Mouse (Mus musculus) ovary, postnatal 10 days (tissue): ENCODE measurements around the gene Rdh16f1.

ENCODE experiments used
- DNase-seq: peaks from one replicate; pipeline ENCODE4 v3.0.0; 2022; ENCODE audit warnings: low spot score

Rdh16f1 gene

DNA sequence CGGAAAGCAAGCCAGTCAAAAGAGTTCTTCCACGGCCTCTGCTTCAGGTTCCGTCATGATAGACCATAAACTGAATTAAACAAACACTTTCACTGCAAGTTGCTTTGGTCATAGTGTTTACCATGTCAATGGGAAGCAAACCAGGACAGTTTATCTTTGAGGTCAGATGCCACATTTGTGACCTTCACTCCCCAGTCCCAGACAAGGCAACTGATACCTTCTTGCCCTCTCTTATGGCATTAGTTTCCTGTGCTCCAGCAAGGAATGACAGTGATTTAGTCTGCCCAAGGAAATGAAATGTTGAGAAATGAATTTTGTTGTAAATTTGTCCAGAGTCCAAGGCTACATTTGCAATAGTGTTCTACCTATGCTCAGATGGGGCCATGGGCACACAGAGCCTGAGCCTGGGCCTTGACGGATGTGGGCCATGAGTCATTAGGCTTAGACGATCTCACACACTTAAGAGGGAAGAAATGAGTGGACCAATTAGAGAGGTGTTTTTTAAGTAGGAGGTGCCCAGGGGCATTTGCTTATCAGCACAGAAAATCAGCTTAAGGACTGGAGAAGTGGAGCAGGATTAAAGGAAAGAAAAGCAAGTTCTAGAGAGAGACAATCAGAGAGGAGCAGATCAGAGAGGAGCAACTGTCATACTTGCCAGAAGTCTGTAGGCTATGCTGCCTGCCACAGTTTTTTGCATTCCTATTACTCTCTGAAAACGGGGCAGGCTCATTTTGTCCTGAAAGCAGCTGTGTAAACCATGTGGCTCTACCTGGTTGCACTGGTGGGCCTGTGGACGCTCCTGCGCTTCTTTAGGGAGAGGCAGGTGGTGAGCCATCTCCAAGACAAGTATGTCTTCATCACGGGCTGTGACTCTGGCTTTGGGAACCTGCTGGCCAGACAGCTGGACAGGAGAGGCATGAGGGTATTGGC lies at the start of gene Rdh16f1, which contains the start of gene Rdh1:
Rdh16f1 (plus strand) TSS at position 607 of the 930 bp plus-strand sequence.
Rdh1 (plus strand) TSS at position 541 of the 930 bp plus-strand sequence.
- DNase-seq, result no peak

DNA sequence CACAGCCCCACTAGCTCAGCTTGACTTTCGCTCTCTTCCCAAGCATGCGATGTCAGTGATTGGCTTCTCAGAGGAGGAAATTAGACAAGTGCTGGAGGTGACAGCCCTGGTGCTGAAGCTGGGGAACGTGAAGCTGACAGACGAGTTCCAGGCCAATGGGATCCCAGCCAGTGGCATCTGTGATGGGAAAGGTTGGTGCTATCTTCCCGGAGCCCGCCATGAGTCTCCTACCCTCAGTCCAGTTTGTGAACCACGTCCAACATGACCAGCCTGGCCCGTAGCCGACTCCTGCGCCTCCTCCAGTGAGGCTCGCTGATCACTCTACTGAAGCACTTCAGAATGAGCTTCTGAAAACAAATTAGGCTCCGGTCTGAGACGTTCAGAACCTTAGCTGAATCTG lies 49.3 kb upstream of the Rdh16f1 start:
- DNase-seq, result no peak

- no peak for DNase-seq
Measured at GRCm38 (mm10) chr10:127712736-127713135, 46.9 kb upstream of the Rdh16f1 start.

DNA sequence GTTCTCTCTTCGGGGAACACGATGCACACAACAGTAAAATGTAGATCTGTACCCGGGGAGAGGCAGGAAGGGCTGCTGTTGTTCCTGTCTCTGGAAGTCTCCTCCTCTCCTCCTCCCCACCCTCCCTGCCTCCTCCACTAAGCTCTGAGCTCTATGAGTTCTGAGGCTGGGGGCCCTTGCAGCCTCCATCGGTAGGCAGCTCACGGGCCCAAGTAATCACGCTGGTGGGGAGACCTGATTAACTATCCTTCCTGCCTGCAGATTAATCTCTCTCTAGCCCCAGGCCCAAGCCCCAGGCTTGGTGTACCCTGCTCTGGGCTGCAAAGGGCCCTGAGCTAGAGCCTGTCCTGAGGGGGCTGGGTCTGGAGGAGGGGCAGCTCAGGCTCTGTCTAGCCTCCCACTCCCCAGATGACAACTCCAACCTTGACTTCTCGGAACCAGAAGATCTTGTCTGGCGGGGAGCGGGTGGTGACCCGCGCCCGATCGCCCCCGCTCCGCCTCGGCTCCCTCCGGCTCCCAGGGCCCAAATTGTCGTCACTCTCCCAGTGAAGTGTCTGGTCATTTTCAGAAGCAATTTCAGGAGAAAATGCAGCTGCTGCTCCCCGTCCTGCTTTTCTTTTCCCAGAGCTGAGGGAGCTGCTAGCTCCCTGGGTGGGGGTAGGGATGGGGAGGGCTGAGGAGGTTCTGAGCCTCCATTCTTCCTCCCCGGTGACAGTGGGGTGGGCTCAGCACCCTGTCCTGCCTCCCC lies 37.7 kb upstream of the Rdh16f1 start:
- DNase-seq, result no peak

DNA sequence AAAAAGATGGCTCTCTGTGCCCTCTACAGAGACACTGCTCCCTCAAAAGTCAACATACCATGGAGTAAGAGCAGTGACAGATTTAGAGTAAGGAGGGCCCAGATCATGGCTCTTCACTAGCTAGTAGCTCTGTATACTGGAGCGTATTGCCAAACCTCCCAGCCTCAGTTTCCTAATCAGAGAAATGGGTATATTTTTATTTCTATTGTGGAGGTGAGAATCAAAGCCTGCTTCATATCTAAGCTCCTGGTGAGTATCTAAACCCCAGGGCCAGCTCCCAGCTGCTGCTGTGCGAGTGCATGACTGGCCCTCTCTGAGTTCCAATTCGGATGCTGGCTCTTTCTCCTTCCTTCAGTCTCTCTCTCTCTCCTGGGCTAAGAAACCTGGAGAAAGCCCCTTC lies 35.4 kb upstream of the Rdh16f1 start, which contains the start of gene Tac2:
Tac2 (plus strand) TSS at position 301 of the 400 bp plus-strand sequence.
- no peak for DNase-seq

- DNase-seq, result no peak
Measured at GRCm38 (mm10) chr10:127725136-127725535, 34.5 kb upstream of the Rdh16f1 start.

- no peak for DNase-seq
Measured at GRCm38 (mm10) chr10:127728437-127728836, 31.1 kb upstream of the Rdh16f1 start.

DNA sequence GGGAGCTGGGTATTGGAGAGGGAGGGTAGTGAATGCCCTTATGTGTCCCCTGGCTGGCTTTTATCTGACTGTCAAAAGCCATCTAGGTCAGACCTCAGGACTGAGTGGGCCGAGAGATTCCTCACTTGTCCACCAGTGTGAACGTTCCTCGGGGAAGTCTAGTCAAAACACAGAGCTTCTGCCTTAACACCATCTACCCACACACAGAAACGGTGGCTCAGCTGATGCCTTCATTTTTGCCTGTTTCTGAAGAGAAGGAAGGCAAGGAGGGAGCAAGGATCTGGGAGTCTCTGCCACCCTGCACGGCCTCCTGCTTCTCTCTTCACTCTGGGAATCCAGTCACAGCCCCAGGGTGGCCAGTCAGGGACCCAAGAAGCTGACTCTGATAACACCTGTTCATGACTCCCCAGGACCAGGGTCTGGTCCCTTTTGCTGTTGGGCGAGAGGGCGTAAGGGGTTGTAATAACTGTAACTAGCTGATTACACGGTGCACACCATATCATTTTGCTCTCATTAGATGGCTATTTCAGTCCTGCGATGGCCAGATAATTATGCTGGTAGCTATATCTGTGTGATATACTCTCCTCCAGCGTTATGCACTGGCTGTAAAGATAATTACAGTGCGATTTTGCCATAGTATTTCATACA lies 29.2 kb upstream of the Rdh16f1 start:
- DNase-seq, result no peak

DNA sequence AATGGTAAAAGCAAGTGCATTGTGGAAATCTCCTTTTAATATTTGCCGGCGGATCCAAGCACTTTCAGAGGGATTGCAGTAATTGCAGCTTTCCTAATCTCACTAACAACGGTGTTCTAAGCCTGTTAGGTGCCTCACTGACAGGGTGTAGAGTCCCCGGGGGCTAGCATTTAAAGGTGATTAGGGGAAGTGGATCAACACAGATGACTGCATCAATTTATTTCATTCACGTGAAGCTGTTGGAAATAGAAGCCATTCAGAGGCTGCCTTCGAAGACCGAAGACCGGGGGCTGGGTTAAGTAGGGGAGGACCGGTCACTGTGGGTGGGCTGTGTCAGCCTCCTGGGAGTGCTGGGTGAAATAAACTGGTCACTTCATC lies 28.7 kb upstream of the Rdh16f1 start:
- DNase-seq, result no peak

DNA sequence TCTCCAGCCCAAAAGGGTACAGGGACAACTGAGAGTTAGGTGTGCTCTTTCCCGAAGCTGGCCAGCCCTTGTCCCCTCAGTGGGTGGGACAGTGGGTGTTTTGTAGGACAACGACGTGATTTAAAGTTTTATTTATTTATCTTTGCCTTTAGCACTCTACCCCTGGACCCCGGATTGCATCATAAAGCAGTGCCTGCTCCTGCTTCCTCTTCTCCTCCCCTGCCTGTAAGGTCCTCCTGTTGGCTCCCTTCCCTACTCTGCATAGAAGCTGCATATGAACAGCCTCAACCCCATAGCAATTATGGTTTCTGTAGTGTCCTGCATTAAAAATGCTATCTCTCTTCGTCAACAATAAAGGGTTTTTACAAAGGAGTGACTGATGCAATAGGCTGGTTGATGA lies 28.2 kb upstream of the Rdh16f1 start:
- DNase-seq, result no peak

- DNase-seq, result no peak
Measured at GRCm38 (mm10) chr10:127734434-127734833, 25.2 kb upstream of the Rdh16f1 start.

DNA sequence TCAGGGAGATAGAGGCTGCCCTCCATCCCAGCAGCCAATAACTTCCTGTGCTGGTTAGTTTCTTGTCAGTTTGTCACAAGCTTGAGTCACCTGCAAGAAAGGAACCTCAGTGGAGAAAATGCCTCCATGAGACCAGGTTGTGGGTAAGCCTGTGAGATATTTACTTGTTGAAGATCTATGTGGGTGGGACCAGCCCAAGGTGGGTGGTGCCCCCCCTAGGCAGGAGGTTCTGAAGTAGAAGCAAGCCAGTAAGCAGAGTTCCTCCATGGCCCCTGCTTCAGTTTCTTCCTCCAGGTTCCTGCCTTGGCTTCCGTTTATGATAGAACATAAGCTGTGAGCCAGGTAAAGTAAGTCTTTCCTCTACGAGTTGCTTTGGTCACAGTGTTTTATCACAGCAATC lies 23.3 kb upstream of the Rdh16f1 start:
- DNase-seq, result no peak

- no peak for DNase-seq
Measured at GRCm38 (mm10) chr10:127736916-127737315, 22.7 kb upstream of the Rdh16f1 start.

- DNase-seq, result no peak
Measured at GRCm38 (mm10) chr10:127737552-127737951, 22.0 kb upstream of the Rdh16f1 start.

DNA sequence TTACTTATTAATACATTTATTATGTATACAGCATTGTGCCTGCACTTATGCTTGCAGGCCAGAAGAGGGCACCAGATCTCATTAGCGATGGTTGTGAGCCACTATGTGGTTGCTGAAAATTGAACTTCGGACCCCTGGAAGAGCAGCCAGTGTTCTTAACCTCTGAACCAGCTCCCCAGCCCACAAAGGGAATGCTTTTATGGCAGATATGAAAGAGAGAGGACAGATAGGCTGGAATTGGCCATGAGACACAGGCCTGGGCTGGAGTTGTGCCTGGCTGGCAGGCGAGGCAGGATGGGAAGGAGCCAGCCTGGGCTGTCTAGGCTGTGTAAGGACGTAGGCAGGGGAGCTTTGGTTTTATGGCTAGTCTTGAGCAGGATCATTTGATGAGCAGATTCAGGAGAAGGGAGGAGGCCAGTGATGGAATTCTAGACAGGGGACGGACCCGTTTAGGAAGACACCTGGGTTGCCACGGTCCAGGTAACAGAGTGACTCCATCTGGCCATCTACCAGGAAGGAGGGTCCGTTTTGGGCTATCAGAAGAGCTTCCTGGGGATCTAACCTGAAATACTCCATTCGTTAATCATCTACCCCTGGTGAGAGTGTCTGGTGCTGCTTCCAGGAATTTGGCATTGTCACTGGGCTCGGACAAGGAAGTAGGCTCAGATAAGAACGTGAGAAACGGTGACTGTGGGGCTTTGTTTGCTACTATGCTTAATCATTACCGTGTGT lies 21.3 kb upstream of the Rdh16f1 start:
- DNase-seq, result no peak

DNA sequence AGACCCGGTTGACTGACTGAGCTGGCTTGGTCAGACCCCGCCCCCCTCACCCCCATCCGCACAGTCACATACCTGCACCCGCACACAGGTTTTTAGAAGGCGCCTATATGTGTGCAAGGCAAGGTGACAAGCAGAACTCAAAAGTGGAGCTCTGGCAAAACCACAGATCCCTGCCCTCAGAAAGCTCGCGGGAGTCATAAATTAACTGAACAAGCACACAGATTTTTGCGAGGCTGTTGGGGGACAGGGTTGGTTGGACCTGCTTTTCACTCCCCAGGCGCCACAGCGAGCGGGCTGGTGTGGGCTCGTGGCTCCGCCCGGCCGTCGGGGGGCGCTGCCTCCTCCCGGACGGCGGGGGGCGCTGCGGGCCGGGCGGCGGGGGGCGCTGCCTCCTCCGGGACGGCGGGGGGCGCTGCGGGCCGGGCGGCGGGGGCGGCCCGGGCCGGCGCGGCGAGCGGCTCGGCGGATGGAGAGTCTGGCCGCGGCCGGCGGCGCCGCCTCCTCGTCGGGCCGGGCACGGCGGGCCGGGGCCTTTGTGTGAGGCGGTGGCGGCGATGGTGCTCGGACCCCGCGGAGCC lies 20.4 kb upstream of the Rdh16f1 start, which contains the start of gene Zbtb39:
Zbtb39 (plus strand) TSS at position 456 of the 578 bp plus-strand sequence.
- peak; percentile 60 for DNase-seq

DNA sequence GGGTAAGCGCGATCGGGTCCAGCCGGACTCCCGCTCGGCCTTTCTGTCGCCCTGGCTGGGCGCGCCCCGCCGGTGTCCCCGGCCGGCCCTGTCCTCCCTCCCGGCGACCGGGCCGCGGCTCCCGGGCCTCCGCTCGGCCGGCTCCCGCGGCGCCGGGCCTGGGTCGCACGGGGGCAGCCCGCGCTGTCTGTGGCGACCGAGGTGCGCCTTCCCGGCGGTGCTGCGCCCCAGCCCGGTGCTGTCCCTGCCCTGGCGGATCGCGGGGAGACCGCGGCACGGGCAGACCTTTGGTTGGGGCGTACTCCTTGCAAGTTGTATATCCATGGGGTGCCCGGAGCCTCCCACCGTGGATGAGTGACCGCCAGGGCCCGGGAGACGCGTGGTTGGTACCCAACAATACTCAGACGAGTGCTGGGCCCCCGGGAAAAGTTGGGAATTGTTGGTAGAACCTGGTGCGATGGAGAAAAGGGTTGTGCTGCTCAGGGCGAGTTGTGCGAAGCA lies 19.9 kb upstream of the Rdh16f1 start:
- DNase-seq, result peak; percentile 29

GRCm38 (mm10) chr10:127744661-127745060 lies 14.9 kb upstream of the Rdh16f1 start:
- no peak for DNase-seq

DNA sequence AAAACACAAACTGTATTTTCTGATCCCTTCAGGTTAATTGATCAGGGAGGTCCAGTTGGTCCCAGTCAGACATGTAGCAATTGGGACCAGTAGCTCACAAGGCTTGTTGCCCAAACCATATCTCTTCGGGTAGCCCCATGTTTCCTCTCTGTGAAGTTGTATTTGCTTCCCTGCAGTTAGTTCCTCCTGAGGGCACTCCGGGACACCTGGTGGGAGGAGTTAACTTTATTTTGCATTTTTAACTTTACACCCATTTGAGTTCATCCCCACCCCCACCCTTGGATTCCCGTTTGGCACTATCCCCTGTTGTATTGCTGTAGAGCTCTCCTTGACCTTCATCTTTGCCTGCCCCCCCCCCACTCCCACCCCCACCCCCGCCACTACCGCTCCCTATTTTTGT lies 13.7 kb upstream of the Rdh16f1 start:
- DNase-seq, result no peak

DNA sequence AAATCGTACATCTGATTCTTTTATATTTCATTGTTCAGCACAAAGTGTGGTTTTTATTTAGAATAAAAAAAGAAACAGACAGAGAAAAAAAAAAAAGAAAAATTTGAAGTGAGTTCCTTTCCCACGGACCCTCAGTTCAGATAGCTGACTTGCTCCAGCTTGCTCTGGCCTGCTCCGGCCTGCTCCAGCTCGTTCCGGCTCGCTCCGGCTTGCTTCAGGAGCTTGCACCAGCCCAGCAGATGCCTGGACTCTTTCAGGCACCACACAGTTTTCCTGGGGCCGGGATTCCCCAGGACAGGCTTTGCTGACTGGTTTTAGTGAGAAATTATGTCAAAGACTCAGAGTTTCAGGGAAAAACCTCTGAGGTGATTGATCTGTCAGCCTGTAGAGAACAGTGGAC lies 12.3 kb upstream of the Rdh16f1 start:
- DNase-seq, result no peak
